Mouse (Mus musculus): Measurements from ENCODE around the gene Slc50a1.

Gene Slc50a1

DNA sequence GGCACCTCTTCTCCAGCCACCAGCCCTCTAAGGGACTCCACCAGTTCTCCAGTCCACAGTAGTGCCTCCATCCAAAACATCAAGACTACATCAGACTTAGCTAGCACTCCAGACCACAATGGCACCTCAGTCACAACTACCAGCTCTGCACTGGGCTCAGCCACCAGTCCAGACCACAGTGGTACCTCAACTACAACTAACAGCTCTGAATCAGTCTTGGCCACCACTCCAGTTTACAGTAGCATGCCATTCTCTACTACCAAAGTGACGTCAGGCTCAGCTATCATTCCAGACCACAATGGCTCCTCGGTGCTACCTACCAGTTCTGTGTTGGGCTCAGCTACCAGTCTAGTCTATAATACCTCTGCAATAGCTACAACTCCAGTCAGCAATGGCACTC lies 39.8 kb downstream of the Slc50a1 start:
- no peak for DNase-seq (ENCODE audit: low spot score)

GRCm38 (mm10) chr3:89229276-89229675 lies 41.1 kb downstream of the Slc50a1 start:
- no peak for DNase-seq (ENCODE audit: low spot score)

DNA sequence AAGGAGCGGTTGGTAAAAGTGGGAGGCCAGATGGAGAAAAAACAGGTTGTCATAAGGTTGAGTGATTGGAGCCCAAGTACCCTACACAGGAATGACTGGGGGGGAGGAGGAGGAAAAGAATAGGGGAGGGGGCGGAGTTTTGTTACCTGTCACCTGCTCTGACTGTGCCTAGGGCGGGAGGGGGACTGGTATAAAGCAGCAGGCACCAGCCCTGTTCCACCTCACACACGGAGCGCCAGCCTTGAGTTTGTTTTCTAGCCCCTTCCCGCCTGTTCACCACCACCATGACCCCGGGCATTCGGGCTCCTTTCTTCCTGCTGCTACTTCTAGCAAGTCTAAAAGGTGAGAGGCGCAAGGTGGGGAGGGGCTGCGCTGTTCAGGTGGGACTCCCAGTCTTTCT lies 41.5 kb downstream of the Slc50a1 start, which contains the start of gene Muc1:
Gene Muc1, plus strand, starts transcription at position 222 of the 400 bp plus-strand sequence.
- no peak for DNase-seq (ENCODE audit: low spot score)

- DNase-seq (ENCODE audit: low spot score) = peak; percentile 94
Measured at GRCm38 (mm10) chr3:89228180-89228549, 42.2 kb downstream of the Slc50a1 start.

DNA sequence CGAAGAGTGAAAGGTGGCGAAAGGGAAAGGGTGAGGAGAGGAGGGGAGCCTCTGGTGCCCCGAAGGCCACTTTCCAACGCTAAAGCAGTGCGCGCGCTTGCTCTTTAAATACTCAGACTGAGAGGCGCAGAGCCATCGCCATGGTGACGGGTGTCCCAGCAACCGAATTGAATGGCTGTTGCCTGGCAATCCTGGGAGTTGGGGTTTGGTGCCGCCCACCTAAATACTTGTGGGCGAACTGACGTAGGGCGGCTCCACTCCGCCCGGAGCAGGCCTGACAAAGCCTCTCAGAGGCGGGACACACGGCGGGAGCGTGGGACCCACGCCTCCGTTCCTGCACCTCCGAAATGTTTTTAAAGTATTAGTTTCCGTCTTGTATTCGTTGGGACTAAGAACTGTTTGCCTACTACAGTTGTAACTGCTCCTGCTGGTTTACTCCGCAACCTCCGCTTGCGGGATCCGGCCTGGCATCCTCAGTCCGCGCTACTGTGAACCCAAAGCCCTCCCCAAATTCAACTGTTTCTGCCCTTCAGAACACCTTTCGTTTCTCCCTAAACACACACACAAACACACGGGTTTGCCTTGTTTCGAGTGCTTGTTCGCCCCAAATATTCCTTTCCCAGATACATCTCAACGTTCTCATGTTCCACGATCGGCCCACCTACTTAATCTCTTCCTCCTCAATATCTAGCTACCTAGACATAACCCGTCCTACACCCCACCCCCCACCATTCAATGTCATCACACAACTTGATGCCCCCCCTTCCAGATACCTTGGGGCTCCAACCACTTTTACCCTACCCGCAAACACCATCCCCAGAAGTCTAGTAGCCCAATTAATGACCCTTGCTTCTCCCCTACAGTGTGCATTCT lies 42.8 kb downstream of the Slc50a1 start:
- peak; percentile 96 for DNase-seq (ENCODE audit: low spot score)

- no peak for DNase-seq (ENCODE audit: low spot score)
Measured at GRCm38 (mm10) chr3:89226900-89227299, 43.5 kb downstream of the Slc50a1 start, which contains the start of gene Mtx1. Gene Mtx1, minus strand, starts transcription at chr3:89227088.

DNA sequence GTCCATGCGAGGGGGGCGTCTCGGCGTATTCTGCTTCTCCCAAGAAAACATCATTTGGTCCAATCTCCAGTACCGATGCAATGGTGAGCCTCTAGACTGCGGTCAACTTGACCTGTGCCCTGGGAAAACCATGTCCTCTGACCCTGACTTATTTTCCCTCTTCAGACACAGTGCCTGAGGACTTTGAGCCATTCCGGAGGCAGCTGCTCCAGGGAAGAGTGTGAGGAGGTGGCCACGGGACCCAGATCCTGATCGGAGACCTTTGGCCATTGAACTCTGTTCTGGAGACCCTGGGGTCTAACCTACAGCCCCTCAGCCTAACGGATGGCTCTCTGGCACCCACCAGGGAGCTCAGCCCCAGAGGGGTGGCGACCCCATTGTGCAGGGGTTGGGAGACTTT lies 44.0 kb downstream of the Slc50a1 start:
- DNase-seq (ENCODE audit: low spot score) = no peak

GRCm38 (mm10) chr3:89225918-89226317 lies 44.5 kb downstream of the Slc50a1 start:
- DNase-seq (ENCODE audit: low spot score) = peak; percentile 75

DNA sequence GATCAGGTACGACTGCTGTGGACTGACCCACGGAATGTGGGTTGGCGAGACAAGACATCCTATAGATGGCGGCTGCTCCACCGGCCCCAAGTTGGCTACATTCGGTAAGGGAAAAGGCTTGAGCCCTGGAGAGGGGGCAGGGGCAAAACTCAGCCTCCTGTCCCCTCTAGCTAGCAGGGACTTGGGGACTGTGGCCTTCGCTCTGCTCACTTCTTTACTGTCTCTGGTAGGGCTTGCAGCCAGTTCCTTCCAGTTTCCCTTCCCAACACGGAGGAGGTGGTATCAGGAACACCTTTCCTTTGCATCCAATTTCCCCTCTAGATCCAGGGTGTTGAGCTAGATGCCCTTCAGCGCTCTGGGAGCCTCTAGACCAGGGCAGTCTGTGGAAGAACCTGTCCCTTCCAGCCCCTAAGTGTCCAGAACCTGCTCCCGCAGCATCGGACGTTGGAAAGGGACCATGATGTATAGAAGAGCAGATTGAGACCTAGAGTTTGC lies 45.0 kb downstream of the Slc50a1 start:
- peak; percentile 16 for DNase-seq (ENCODE audit: low spot score)

- DNase-seq (ENCODE audit: low spot score) = peak; percentile 15
Measured at GRCm38 (mm10) chr3:89224796-89225195, 45.6 kb downstream of the Slc50a1 start.

DNA sequence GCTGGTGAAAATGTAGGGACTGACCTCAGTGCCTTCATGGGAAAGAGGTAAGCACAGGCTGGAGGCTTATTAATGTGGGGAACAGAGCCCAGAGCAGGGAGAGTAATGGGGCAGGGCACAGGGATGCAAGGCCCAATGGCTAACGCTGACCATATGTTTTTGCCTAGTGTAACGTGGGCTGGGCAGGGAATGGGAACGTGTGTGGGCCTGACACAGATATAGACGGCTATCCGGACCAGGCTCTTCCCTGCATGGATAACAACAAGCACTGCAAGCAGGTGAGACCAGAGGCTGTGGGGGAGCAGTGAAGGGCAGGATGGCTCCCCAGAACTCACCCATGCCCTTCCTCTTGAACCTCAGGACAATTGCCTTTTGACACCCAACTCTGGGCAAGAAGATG lies 49.2 kb downstream of the Slc50a1 start:
- no peak for DNase-seq (ENCODE audit: low spot score)

DNA sequence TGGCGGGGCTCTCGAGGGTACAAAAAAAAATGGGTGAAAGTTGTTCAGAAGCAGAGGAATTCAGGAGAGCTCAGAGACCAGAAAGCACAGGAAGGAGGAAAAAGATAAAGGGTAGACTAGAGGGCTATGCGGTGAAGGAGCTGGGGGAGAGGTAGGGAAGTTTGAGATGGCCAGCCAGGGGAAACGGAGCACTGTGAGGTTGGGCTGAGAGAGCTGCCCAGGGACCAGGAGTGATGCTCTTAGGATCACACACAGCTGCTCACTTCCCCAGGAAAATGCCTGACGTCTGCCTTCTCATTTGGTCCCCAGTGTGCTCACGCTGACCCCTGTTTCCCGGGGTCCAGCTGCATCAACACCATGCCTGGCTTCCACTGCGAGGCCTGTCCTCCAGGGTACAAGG lies 50.8 kb downstream of the Slc50a1 start:
- no peak for DNase-seq (ENCODE audit: low spot score)

DNA sequence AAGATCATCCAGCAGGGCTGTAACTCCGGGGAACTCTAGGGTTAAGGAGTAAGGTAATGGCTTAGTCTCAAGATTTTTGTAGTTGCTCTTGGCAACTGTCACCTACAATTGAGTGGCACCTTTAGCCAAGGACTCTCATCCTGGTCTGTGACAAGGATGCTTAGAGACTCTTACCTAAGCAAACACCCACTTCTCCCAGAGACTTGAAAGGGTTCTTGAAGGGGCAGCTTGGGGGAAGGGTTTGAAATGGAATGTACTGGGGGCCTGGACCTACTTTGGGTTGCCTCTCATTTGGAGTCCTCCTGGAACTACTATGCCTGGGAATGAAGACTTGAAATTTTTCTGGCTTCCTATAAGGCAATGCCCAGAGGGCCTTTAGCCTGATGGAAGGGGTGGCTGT lies 52.1 kb downstream of the Slc50a1 start:
- no peak for DNase-seq (ENCODE audit: low spot score)

Measured in retina, embryonic 14.5 days (tissue).